In the genomic region with DNA sequence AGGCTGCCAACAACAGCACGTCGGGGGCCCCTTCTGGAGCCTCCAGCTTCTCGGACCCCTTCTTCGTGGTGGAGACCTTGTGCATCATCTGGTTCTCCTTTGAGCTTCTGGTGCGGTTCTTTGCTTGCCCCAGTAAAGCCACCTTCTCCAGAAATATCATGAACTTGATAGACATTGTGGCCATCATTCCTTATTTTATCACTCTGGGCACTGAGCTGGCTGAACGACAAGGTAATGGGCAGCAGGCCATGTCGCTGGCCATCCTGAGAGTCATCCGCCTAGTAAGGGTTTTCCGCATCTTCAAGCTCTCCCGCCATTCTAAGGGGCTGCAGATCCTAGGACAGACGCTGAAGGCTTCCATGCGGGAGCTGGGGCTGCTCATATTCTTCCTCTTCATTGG, we compare ENCODE assay signal across 9 mouse cellular contexts. TPM values are rescaled to one million over a fixed set of nuclear protein-coding genes. Genes with fewer than 3 reads are reported as not detected.
A peak's percentile ranks its signal among the peaks of the same experiment; 100 is the strongest.
DNase-seq lines count a peak whose midpoint lies in the region; ATAC-seq and TF ChIP-seq lines count a peak whose summit lies in the region.
"Had no signal": no experiment of that assay in that cellular context is flagged by ENCODE, and none has a peak within 500 bp of the region (broad histone marks: within the 10 kb centered on the region; RNA-seq: fewer than 3 reads in every experiment).

No protein-coding gene starts in this region.

- TF ChIP-seq POLR2A in heart, adult 2 months (IDR thresholded peaks at IDR 0.05; ENCODE audit: insufficient read depth, low read depth, low read length): no peak

- peaks cover 15% of the 10 kb centered on the region for H3K27me3 ChIP-seq in heart, adult 2 months (ENCODE audit: control insufficient read depth, insufficient read depth, low read length)
- H3K27me3 ChIP-seq in hindbrain, embryonic 11.5 days (ENCODE audit: control insufficient read depth, insufficient read depth, low read length): peaks cover 3% of the 10 kb centered on the region; the same call in 1 of the 2 replicates
- peaks cover 12% of the 10 kb centered on the region for H3K27me3 ChIP-seq in midbrain, embryonic 12.5 days

- no peak for DNase-seq in heart, adult 2 months
- DNase-seq in heart, adult 11 months: no peak
- peak; percentile 19 for DNase-seq in right cerebral cortex, postnatal 4 days
- DNase-seq in right cerebral cortex, adult 18-20 months: no peak
- no peak for DNase-seq in hindbrain, embryonic 11.5 days (ENCODE audit: low spot score)
- DNase-seq in embryo, embryonic 9.5 days (ENCODE audit: extremely low spot score): no peak

- H3K79me2 ChIP-seq in heart, adult 2 months (replicated peaks; ENCODE audit: control insufficient read depth, insufficient read depth, low read length): no peaks in the 10 kb centered on the region

- peak overlapping the region; percentile 92 for H3K4me2 ChIP-seq in hindbrain, embryonic 11.5 days (replicated peaks; ENCODE audit: low read depth, low read length)
- H3K4me2 ChIP-seq in midbrain, embryonic 12.5 days (replicated peaks): peak overlapping the region; percentile 88

- WGBS in heart, adult 2 months: 39% methylated on average over 12 of the region's 12 CpGs
- WGBS in hindbrain, embryonic 11.5 days: 53% methylated on average over 12 of the region's 12 CpGs
- WGBS in midbrain, embryonic 12.5 days: 56% methylated on average over 12 of the region's 12 CpGs

- H3K36me3 ChIP-seq in heart, adult 2 months (ENCODE audit: control insufficient read depth, insufficient read depth, low read length): no peaks in the 10 kb centered on the region
- H3K36me3 ChIP-seq in hindbrain, embryonic 11.5 days (ENCODE audit: control insufficient read depth, insufficient read depth, low read length): no peaks in the 10 kb centered on the region
- H3K36me3 ChIP-seq in midbrain, embryonic 12.5 days: no peaks in the 10 kb centered on the region

- ATAC-seq in hindbrain, embryonic 11.5 days (ENCODE audit: low FRiP score): no peak
- ATAC-seq in midbrain, embryonic 12.5 days (ENCODE audit: low FRiP score, low read depth): no peak
- ATAC-seq in erythroid progenitor cell, adult 5-6 weeks (replicated peaks; ENCODE audit: low FRiP score, poor library complexity, severe bottlenecking): no peak

- intact Hi-C loops in heart, adult 2 months (cut with DNase I): no loop called here

- H3K9ac ChIP-seq in heart, adult 2 months (ENCODE audit: low read depth, low read length): no peak overlapping the region
- no peak overlapping the region; the same call in 1 of the 2 replicates for H3K9ac ChIP-seq in hindbrain, embryonic 11.5 days (ENCODE audit: low read depth, low read length)
- H3K9ac ChIP-seq in midbrain, embryonic 12.5 days (replicated peaks): 0 out of 2 replicates have a peak overlapping the region, but pooled peaks have one; percentile 34

- no peaks in the 10 kb centered on the region for H3K9me3 ChIP-seq in hindbrain, embryonic 11.5 days (ENCODE audit: control insufficient read depth, low read length)
- no peaks in the 10 kb centered on the region for H3K9me3 ChIP-seq in midbrain, embryonic 12.5 days

- no peak overlapping the region for H3K27ac ChIP-seq in heart, adult 2 months
- no peak overlapping the region for H3K27ac ChIP-seq in hindbrain, embryonic 11.5 days (ENCODE audit: low read depth, low read length)
- no peak overlapping the region for H3K27ac ChIP-seq in midbrain, embryonic 12.5 days (replicated peaks)

- TF ChIP-seq CTCF in heart, adult 2 months (IDR thresholded peaks at IDR 0.05): no peak

- H3K4me1 ChIP-seq in heart, adult 2 months (ENCODE audit: control insufficient read depth, insufficient read depth, low read length): no peaks in the 10 kb centered on the region
- peaks cover 3% of the 10 kb centered on the region; the same call in 1 of the 2 replicates for H3K4me1 ChIP-seq in hindbrain, embryonic 11.5 days (replicated peaks; ENCODE audit: control insufficient read depth, insufficient read depth, low read length)
- peaks cover 56% of the 10 kb centered on the region for H3K4me1 ChIP-seq in midbrain, embryonic 12.5 days

- TF ChIP-seq EP300 in heart, adult 2 months (IDR thresholded peaks at IDR 0.05; ENCODE audit: insufficient read depth, low read depth, low read length): no peak

- peak overlapping the region; percentile 57 for H3K4me3 ChIP-seq in heart, adult 2 months
- H3K4me3 ChIP-seq in hindbrain, embryonic 11.5 days (ENCODE audit: low read depth, low read length): peak overlapping the region; percentile 77
- peak overlapping the region; percentile 79 for H3K4me3 ChIP-seq in midbrain, embryonic 12.5 days
- H3K4me3 ChIP-seq: myocyte had no signal

RNA-seq across cellular contexts. Expression of a gene that starts 1.1 kb away (rescaled TPM):
- under 1 TPM; 0.23 to 0.84 TPM for total RNA-seq in heart, adult 2 months (2021)
- polyA plus RNA-seq in heart, adult 2 months (2012; rRNA removed): 0.32 and 1.1 TPM in 2 replicates
- polyA plus RNA-seq in hindbrain, embryonic 11.5 days (2014; fragmentation: Nextera tagmentation; extraction: Ambion mirVana): 4.6 and 4.7 TPM in 2 replicates
- polyA plus RNA-seq in midbrain, embryonic 12.5 days (2016; fragmentation: Nextera tagmentation; extraction: Ambion mirVana): 8.9 and 10.1 TPM in 2 replicates
- total RNA-seq in erythroid progenitor cell, adult 5-6 weeks (2015; ENCODE audit: low replicate concordance): 7.5 TPM in 1 of 2 replicates, not detected in the other
- total RNA-seq in erythroid progenitor cell, adult 5-6 weeks (2017; ENCODE audit: low replicate concordance): not detected in 2 replicates
